Mouse (Mus musculus): ENCODE measurements around the gene Gnb3. TPM values are rescaled to one million over a fixed set of nuclear protein-coding genes. Genes with fewer than 3 reads are reported as not detected.

Gene Gnb3
- total and polyA plus RNA-seq, 3 experiments = 0.64 to 4.1 (median 2.2) TPM

Other genes starting within 250 kb of the Gnb3 start
Only the 20 nearest of the 26 such genes appear.
- gene Emg1, start 128.1 kb downstream of the Gnb3 start, total RNA-seq (2012; rRNA removed) = 352 and 439 TPM in 2 replicates
- gene Emg1, start 128.1 kb downstream of the Gnb3 start, total RNA-seq (2014; rRNA removed) = 481 and 498 TPM in 2 replicates
- 301 and 408 TPM in 2 replicates for gene Emg1, start 128.1 kb downstream of the Gnb3 start, polyA plus RNA-seq (2012; ENCODE audit: insufficient read length, low read depth)
- 440 and 578 TPM in 2 replicates for gene Phb2, start 127.9 kb downstream of the Gnb3 start, total RNA-seq (2012; rRNA removed)
- gene Phb2, start 127.9 kb downstream of the Gnb3 start, total RNA-seq (2014; rRNA removed) = 380 and 405 TPM in 2 replicates
- gene Phb2, start 127.9 kb downstream of the Gnb3 start, polyA plus RNA-seq (2012; ENCODE audit: insufficient read length, low read depth) = 623 and 694 TPM in 2 replicates
- gene Ptpn6, start 101.6 kb downstream of the Gnb3 start, total RNA-seq (2012; rRNA removed) = 247 and 283 TPM in 2 replicates
- gene Ptpn6, start 101.6 kb downstream of the Gnb3 start, total RNA-seq (2014; rRNA removed) = 300 and 327 TPM in 2 replicates
- 585 and 814 TPM in 2 replicates for gene Ptpn6, start 101.6 kb downstream of the Gnb3 start, polyA plus RNA-seq (2012; ENCODE audit: insufficient read length, low read depth)
- 146 and 197 TPM in 2 replicates for gene Grcc10, start 98.9 kb downstream of the Gnb3 start, total RNA-seq (2012; rRNA removed)
- gene Grcc10, start 98.9 kb downstream of the Gnb3 start, total RNA-seq (2014; rRNA removed) = 59.3 and 64.3 TPM in 2 replicates
- 88.4 and 93.7 TPM in 2 replicates for gene Grcc10, start 98.9 kb downstream of the Gnb3 start, polyA plus RNA-seq (2012; ENCODE audit: insufficient read length, low read depth)
- not detected in 2 replicates for gene Gm45234, start 84.3 kb downstream of the Gnb3 start, total RNA-seq (2012; rRNA removed)
- gene Gm45234, start 84.3 kb downstream of the Gnb3 start, total RNA-seq (2014; rRNA removed) = not detected in 2 replicates
- gene Gm45234, start 84.3 kb downstream of the Gnb3 start, polyA plus RNA-seq (2012; ENCODE audit: insufficient read length, low read depth) = not detected in 2 replicates
- gene Atn1, start 83.8 kb downstream of the Gnb3 start, total RNA-seq (2012; rRNA removed) = 3.8 and 4.6 TPM in 2 replicates
- 0.50 and 1.7 TPM in 2 replicates for gene Atn1, start 83.8 kb downstream of the Gnb3 start, total RNA-seq (2014; rRNA removed)
- 27.0 and 35.1 TPM in 2 replicates for gene Atn1, start 83.8 kb downstream of the Gnb3 start, polyA plus RNA-seq (2012; ENCODE audit: insufficient read length, low read depth)
- gene Eno2, start 70.6 kb downstream of the Gnb3 start, total RNA-seq (2012; rRNA removed) = 15.9 and 24.6 TPM in 2 replicates
- gene Eno2, start 70.6 kb downstream of the Gnb3 start, total RNA-seq (2014; rRNA removed) = 20.8 and 26.7 TPM in 2 replicates
- 23.1 and 23.6 TPM in 2 replicates for gene Eno2, start 70.6 kb downstream of the Gnb3 start, polyA plus RNA-seq (2012; ENCODE audit: insufficient read length, low read depth)
- not detected in 2 replicates for gene Lrrc23, start 60.5 kb downstream of the Gnb3 start, total RNA-seq (2012; rRNA removed)
- gene Lrrc23, start 60.5 kb downstream of the Gnb3 start, total RNA-seq (2014; rRNA removed) = not detected in 2 replicates
- 0.20 TPM in 1 of 2 replicates, not detected in the other for gene Lrrc23, start 60.5 kb downstream of the Gnb3 start, polyA plus RNA-seq (2012; ENCODE audit: insufficient read length, low read depth)
- gene Spsb2, start 31.6 kb downstream of the Gnb3 start, total RNA-seq (2012; rRNA removed) = 2.1 and 2.4 TPM in 2 replicates
- gene Spsb2, start 31.6 kb downstream of the Gnb3 start, total RNA-seq (2014; rRNA removed) = not detected in 2 replicates
- gene Spsb2, start 31.6 kb downstream of the Gnb3 start, polyA plus RNA-seq (2012; ENCODE audit: insufficient read length, low read depth) = 3.3 and 3.4 TPM in 2 replicates
- gene Tpi1, start 26.0 kb downstream of the Gnb3 start, total RNA-seq (2012; rRNA removed) = 733 and 1,303 TPM in 2 replicates
- 1,570 and 1,645 TPM in 2 replicates for gene Tpi1, start 26.0 kb downstream of the Gnb3 start, total RNA-seq (2014; rRNA removed)
- 758 and 807 TPM in 2 replicates for gene Tpi1, start 26.0 kb downstream of the Gnb3 start, polyA plus RNA-seq (2012; ENCODE audit: insufficient read length, low read depth)
- 107 and 126 TPM in 2 replicates for gene Usp5, start 10.8 kb downstream of the Gnb3 start, total RNA-seq (2012; rRNA removed)
- gene Usp5, start 10.8 kb downstream of the Gnb3 start, total RNA-seq (2014; rRNA removed) = 75.7 and 79.8 TPM in 2 replicates
- gene Usp5, start 10.8 kb downstream of the Gnb3 start, polyA plus RNA-seq (2012; ENCODE audit: insufficient read length, low read depth) = 96.5 and 103 TPM in 2 replicates
- gene Cdca3, start 10.7 kb downstream of the Gnb3 start, total RNA-seq (2012; rRNA removed) = 116 and 117 TPM in 2 replicates
- 188 and 229 TPM in 2 replicates for gene Cdca3, start 10.7 kb downstream of the Gnb3 start, total RNA-seq (2014; rRNA removed)
- gene Cdca3, start 10.7 kb downstream of the Gnb3 start, polyA plus RNA-seq (2012; ENCODE audit: insufficient read length, low read depth) = 171 and 224 TPM in 2 replicates
- 0.13 and 0.34 TPM in 2 replicates for gene P3h3, start 17.5 kb upstream of the Gnb3 start, total RNA-seq (2012; rRNA removed)
- 0.19 TPM in 1 of 2 replicates, not detected in the other for gene P3h3, start 17.5 kb upstream of the Gnb3 start, total RNA-seq (2014; rRNA removed)
- 0.31 and 0.44 TPM in 2 replicates for gene P3h3, start 17.5 kb upstream of the Gnb3 start, polyA plus RNA-seq (2012; ENCODE audit: insufficient read length, low read depth)
- 1.6 and 2.0 TPM in 2 replicates for gene Gpr162, start 23.7 kb upstream of the Gnb3 start, total RNA-seq (2012; rRNA removed)
- gene Gpr162, start 23.7 kb upstream of the Gnb3 start, total RNA-seq (2014; rRNA removed) = 0.48 and 0.97 TPM in 2 replicates
- gene Gpr162, start 23.7 kb upstream of the Gnb3 start, polyA plus RNA-seq (2012; ENCODE audit: insufficient read length, low read depth) = 1.7 and 1.9 TPM in 2 replicates
- gene Cd4, start 47.9 kb upstream of the Gnb3 start, total RNA-seq (2012; rRNA removed) = 0.29 and 0.34 TPM in 2 replicates
- 0.26 and 0.27 TPM in 2 replicates for gene Cd4, start 47.9 kb upstream of the Gnb3 start, total RNA-seq (2014; rRNA removed)
- 1.1 and 1.6 TPM in 2 replicates for gene Cd4, start 47.9 kb upstream of the Gnb3 start, polyA plus RNA-seq (2012; ENCODE audit: insufficient read length, low read depth)
- gene Lag3, start 71.4 kb upstream of the Gnb3 start, total RNA-seq (2012; rRNA removed) = 1.2 and 1.9 TPM in 2 replicates
- gene Lag3, start 71.4 kb upstream of the Gnb3 start, total RNA-seq (2014; rRNA removed) = 0.32 and 0.52 TPM in 2 replicates
- 1.5 and 2.0 TPM in 2 replicates for gene Lag3, start 71.4 kb upstream of the Gnb3 start, polyA plus RNA-seq (2012; ENCODE audit: insufficient read length, low read depth)
- gene Ptms, start 79.8 kb upstream of the Gnb3 start, total RNA-seq (2012; rRNA removed) = 11.0 and 12.8 TPM in 2 replicates
- 7.0 and 8.1 TPM in 2 replicates for gene Ptms, start 79.8 kb upstream of the Gnb3 start, total RNA-seq (2014; rRNA removed)
- 96.6 and 99.6 TPM in 2 replicates for gene Ptms, start 79.8 kb upstream of the Gnb3 start, polyA plus RNA-seq (2012; ENCODE audit: insufficient read length, low read depth)
- 116 and 129 TPM in 2 replicates for gene Mlf2, start 91.1 kb upstream of the Gnb3 start, total RNA-seq (2012; rRNA removed)
- gene Mlf2, start 91.1 kb upstream of the Gnb3 start, total RNA-seq (2014; rRNA removed) = 109 and 124 TPM in 2 replicates
- gene Mlf2, start 91.1 kb upstream of the Gnb3 start, polyA plus RNA-seq (2012; ENCODE audit: insufficient read length, low read depth) = 203 and 210 TPM in 2 replicates
- 85.6 and 104 TPM in 2 replicates for gene Cops7a, start 125.3 kb upstream of the Gnb3 start, total RNA-seq (2012; rRNA removed)
- 62.8 and 73.2 TPM in 2 replicates for gene Cops7a, start 125.3 kb upstream of the Gnb3 start, total RNA-seq (2014; rRNA removed)
- gene Cops7a, start 125.3 kb upstream of the Gnb3 start, polyA plus RNA-seq (2012; ENCODE audit: insufficient read length, low read depth) = 98.6 and 114 TPM in 2 replicates
- gene Pianp, start 156.4 kb upstream of the Gnb3 start, total RNA-seq (2012; rRNA removed) = 0.08 TPM in 1 of 2 replicates, not detected in the other
- not detected in 2 replicates for gene Pianp, start 156.4 kb upstream of the Gnb3 start, total RNA-seq (2014; rRNA removed)
- gene Pianp, start 156.4 kb upstream of the Gnb3 start, polyA plus RNA-seq (2012; ENCODE audit: insufficient read length, low read depth) = not detected in 2 replicates

Data from CH12.LX (cell line).